Mouse (Mus musculus): ENCODE data around the gene Nfyc. TPM values are rescaled to one million over a fixed set of nuclear protein-coding genes. Genes with fewer than 3 reads are reported as not detected.

Gene Nfyc
- polyA plus RNA-seq, 1 experiment from 2014 or later = 101 TPM

GRCm38 (mm10) chr4:120725516-120726090 lies 105.8 kb downstream of the Nfyc start:
- no peaks in the 10 kb centered on the region for H3K36me3 ChIP-seq (ENCODE audit: control insufficient read depth, insufficient read depth, low read length)
- no peaks in the 10 kb centered on the region for H3K9me3 ChIP-seq (ENCODE audit: control insufficient read depth, low read length)
- peaks cover 10% of the 10 kb centered on the region for H3K4me1 ChIP-seq (replicated peaks; ENCODE audit: control insufficient read depth, insufficient read depth, low read length)
- H3K27ac ChIP-seq (ENCODE audit: low read depth) = no peak overlapping the region
- no peak overlapping the region for H3K4me2 ChIP-seq (ENCODE audit: low read length)
- DNase-seq (ENCODE audit: low spot score) = no peak
- no peak overlapping the region for H3K9ac ChIP-seq (ENCODE audit: low read length)
- H3K27me3 ChIP-seq (replicated peaks; ENCODE audit: control insufficient read depth, insufficient read depth, low read length) = no peaks in the 10 kb centered on the region
- WGBS = 41% methylated on average over 5 of the region's 5 CpGs
- no peak for ATAC-seq (replicated peaks; ENCODE audit: low FRiP score, low TSS enrichment, low read depth)
- no peak overlapping the region for H3K4me3 ChIP-seq (ENCODE audit: low read depth, low read length)

DNA sequence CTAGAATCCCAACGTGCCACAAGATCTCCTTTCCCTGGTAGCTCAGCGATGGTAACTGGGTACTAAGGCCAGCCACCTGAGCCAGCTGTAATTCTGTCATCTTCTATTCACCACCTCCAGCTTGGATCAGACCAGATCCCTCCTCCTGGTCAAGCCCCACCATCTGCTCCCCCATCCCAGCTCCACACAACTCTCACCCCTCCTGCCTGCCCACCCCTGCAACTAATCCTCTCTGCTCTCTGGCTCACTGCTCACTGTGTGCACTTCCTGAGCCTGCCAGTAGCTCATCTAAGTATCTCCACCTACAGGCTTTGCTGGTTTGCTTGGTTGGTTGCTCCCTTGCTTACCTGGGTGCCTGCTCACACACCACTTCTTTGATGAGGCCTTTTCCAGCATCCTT lies 109.8 kb downstream of the Nfyc start:
- Histone ChIP-seq H3K4me3 (ENCODE audit: low read depth, low read length) (no peak overlapping the region), H3K4me1 (replicated peaks; ENCODE audit: control insufficient read depth, insufficient read depth, low read length) (peaks cover 8% of the 10 kb centered on the region; the same call in 1 of the 2 replicates), H3K27me3 (replicated peaks; ENCODE audit: control insufficient read depth, insufficient read depth, low read length) (peaks cover 6% of the 10 kb centered on the region; the same call in 1 of the 2 replicates), H3K27ac (ENCODE audit: low read depth) (no peak overlapping the region), H3K9ac (ENCODE audit: low read length) (no peak overlapping the region), H3K4me2 (ENCODE audit: low read length) (no peak overlapping the region), H3K36me3 (ENCODE audit: control insufficient read depth, insufficient read depth, low read length) (no peaks in the 10 kb centered on the region), H3K9me3 (ENCODE audit: control insufficient read depth, low read length) (no peaks in the 10 kb centered on the region)
- DNase-seq (ENCODE audit: low spot score) = no peak
- 51% methylated on average over 2 of the region's 2 CpGs for WGBS
- ATAC-seq (replicated peaks; ENCODE audit: low FRiP score, low TSS enrichment, low read depth) = no peak

- Histone ChIP-seq H3K27ac (ENCODE audit: low read depth) (no peak overlapping the region), H3K9me3 (ENCODE audit: control insufficient read depth, low read length) (no peaks in the 10 kb centered on the region), H3K4me1 (replicated peaks; ENCODE audit: control insufficient read depth, insufficient read depth, low read length) (no peaks in the 10 kb centered on the region), H3K4me3 (ENCODE audit: low read depth, low read length) (no peak overlapping the region), H3K4me2 (ENCODE audit: low read length) (no peak overlapping the region), H3K9ac (ENCODE audit: low read length) (no peak overlapping the region), H3K36me3 (ENCODE audit: control insufficient read depth, insufficient read depth, low read length) (no peaks in the 10 kb centered on the region), H3K27me3 (replicated peaks; ENCODE audit: control insufficient read depth, insufficient read depth, low read length) (peaks cover 11% of the 10 kb centered on the region; the same call in 1 of the 2 replicates)
- 18% methylated on average over 5 of the region's 5 CpGs for WGBS
- DNase-seq (ENCODE audit: low spot score) (no peak), ATAC-seq (replicated peaks; ENCODE audit: low FRiP score, low TSS enrichment, low read depth) (no peak)
Observed at GRCm38 (mm10) chr4:120719152-120719551, 112.2 kb downstream of the Nfyc start.

- no peak overlapping the region for H3K9ac ChIP-seq (ENCODE audit: low read length)
- no peak overlapping the region for H3K4me2 ChIP-seq (ENCODE audit: low read length)
- no peaks in the 10 kb centered on the region for H3K36me3 ChIP-seq (ENCODE audit: control insufficient read depth, insufficient read depth, low read length)
- WGBS = 67% methylated on average over 8 of the region's 8 CpGs
- H3K4me3 ChIP-seq (ENCODE audit: low read depth, low read length) = no peak overlapping the region
- no peaks in the 10 kb centered on the region for H3K9me3 ChIP-seq (ENCODE audit: control insufficient read depth, low read length)
- no peak for ATAC-seq (replicated peaks; ENCODE audit: low FRiP score, low TSS enrichment, low read depth)
- H3K27ac ChIP-seq (ENCODE audit: low read depth) = no peak overlapping the region
- no peak for DNase-seq (ENCODE audit: low spot score)
- no peaks in the 10 kb centered on the region for H3K4me1 ChIP-seq (replicated peaks; ENCODE audit: control insufficient read depth, insufficient read depth, low read length)
- peaks cover 11% of the 10 kb centered on the region; the same call in 1 of the 2 replicates for H3K27me3 ChIP-seq (replicated peaks; ENCODE audit: control insufficient read depth, insufficient read depth, low read length)
Observed at GRCm38 (mm10) chr4:120717591-120717990, 113.8 kb downstream of the Nfyc start.

DNA sequence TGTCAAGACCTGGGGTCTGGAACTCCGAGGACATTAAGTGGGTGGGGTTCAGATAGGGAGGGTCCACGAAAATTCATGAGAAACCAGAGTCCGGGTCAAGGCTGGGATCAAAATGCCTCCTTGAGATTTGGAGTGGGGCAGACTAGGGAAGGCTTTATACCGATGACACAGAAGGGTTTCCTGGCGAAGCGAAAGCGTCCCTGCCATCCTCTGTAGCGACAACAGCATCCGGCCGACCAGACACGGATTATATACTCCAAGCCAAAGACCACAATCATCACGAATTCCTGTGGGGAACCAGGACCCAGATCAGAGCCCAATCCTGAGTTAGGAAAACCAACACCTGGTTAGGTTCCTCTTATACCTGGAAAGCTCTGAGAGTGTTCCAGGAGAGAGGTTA lies 114.6 kb downstream of the Nfyc start:
- ATAC-seq (replicated peaks; ENCODE audit: low FRiP score, low TSS enrichment, low read depth) = peak; percentile 34; the same call in 1 of the 2 replicates

GRCm38 (mm10) chr4:120716141-120716571 lies 115.2 kb downstream of the Nfyc start:
- Histone ChIP-seq H3K9ac (ENCODE audit: low read length) (no peak overlapping the region), H3K36me3 (ENCODE audit: control insufficient read depth, insufficient read depth, low read length) (no peaks in the 10 kb centered on the region), H3K4me2 (ENCODE audit: low read length) (peak overlapping the region; percentile 85), H3K4me1 (replicated peaks; ENCODE audit: control insufficient read depth, insufficient read depth, low read length) (no peaks in the 10 kb centered on the region), H3K4me3 (ENCODE audit: low read depth, low read length) (peak overlapping the region; percentile 33), H3K27ac (ENCODE audit: low read depth) (no peak overlapping the region), H3K27me3 (replicated peaks; ENCODE audit: control insufficient read depth, insufficient read depth, low read length) (peaks cover 11% of the 10 kb centered on the region; the same call in 1 of the 2 replicates), H3K9me3 (ENCODE audit: control insufficient read depth, low read length) (no peaks in the 10 kb centered on the region)
- ATAC-seq (replicated peaks; ENCODE audit: low FRiP score, low TSS enrichment, low read depth) = peak; percentile 79
- 2% methylated on average over 12 of the region's 12 CpGs for WGBS
- DNase-seq (ENCODE audit: low spot score) = peak; percentile 76

More for the DNA sequence above, 114.6 kb downstream of the Nfyc start:
- Histone ChIP-seq H3K27me3 (replicated peaks; ENCODE audit: control insufficient read depth, insufficient read depth, low read length) (peaks cover 11% of the 10 kb centered on the region; the same call in 1 of the 2 replicates), H3K9ac (ENCODE audit: low read length) (no peak overlapping the region), H3K4me1 (replicated peaks; ENCODE audit: control insufficient read depth, insufficient read depth, low read length) (no peaks in the 10 kb centered on the region), H3K4me2 (ENCODE audit: low read length) (peak overlapping the region; percentile 85), H3K27ac (ENCODE audit: low read depth) (no peak overlapping the region), H3K36me3 (ENCODE audit: control insufficient read depth, insufficient read depth, low read length) (no peaks in the 10 kb centered on the region), H3K4me3 (ENCODE audit: low read depth, low read length) (peak overlapping the region; percentile 33), H3K9me3 (ENCODE audit: control insufficient read depth, low read length) (no peaks in the 10 kb centered on the region)
- no peak for DNase-seq (ENCODE audit: low spot score)
- 21% methylated on average over 12 of the region's 12 CpGs for WGBS

- no peak overlapping the region for H3K9ac ChIP-seq (ENCODE audit: low read length)
- ATAC-seq (replicated peaks; ENCODE audit: low FRiP score, low TSS enrichment, low read depth) = no peak
- no peak overlapping the region for H3K4me3 ChIP-seq (ENCODE audit: low read depth, low read length)
- H3K4me2 ChIP-seq (ENCODE audit: low read length) = no peak overlapping the region
- no peaks in the 10 kb centered on the region for H3K4me1 ChIP-seq (replicated peaks; ENCODE audit: control insufficient read depth, insufficient read depth, low read length)
- no peaks in the 10 kb centered on the region for H3K36me3 ChIP-seq (ENCODE audit: control insufficient read depth, insufficient read depth, low read length)
- H3K27ac ChIP-seq (ENCODE audit: low read depth) = no peak overlapping the region
- 75% methylated on average over 6 of the region's 6 CpGs for WGBS
- peaks cover 11% of the 10 kb centered on the region; the same call in 1 of the 2 replicates for H3K27me3 ChIP-seq (replicated peaks; ENCODE audit: control insufficient read depth, insufficient read depth, low read length)
- no peaks in the 10 kb centered on the region for H3K9me3 ChIP-seq (ENCODE audit: control insufficient read depth, low read length)
- DNase-seq (ENCODE audit: low spot score) = no peak
Observed at GRCm38 (mm10) chr4:120713856-120714497, 117.4 kb downstream of the Nfyc start.

GRCm38 (mm10) chr4:120713021-120713420 lies 118.4 kb downstream of the Nfyc start:
- ATAC-seq (replicated peaks; ENCODE audit: low FRiP score, low TSS enrichment, low read depth) = no peak
- Histone ChIP-seq H3K4me2 (ENCODE audit: low read length) (no peak overlapping the region), H3K4me3 (ENCODE audit: low read depth, low read length) (no peak overlapping the region), H3K9ac (ENCODE audit: low read length) (no peak overlapping the region), H3K4me1 (replicated peaks; ENCODE audit: control insufficient read depth, insufficient read depth, low read length) (no peaks in the 10 kb centered on the region), H3K36me3 (ENCODE audit: control insufficient read depth, insufficient read depth, low read length) (no peaks in the 10 kb centered on the region), H3K9me3 (ENCODE audit: control insufficient read depth, low read length) (no peaks in the 10 kb centered on the region), H3K27me3 (replicated peaks; ENCODE audit: control insufficient read depth, insufficient read depth, low read length) (peaks cover 11% of the 10 kb centered on the region; the same call in 1 of the 2 replicates), H3K27ac (ENCODE audit: low read depth) (no peak overlapping the region)
- DNase-seq (ENCODE audit: low spot score) = no peak
- 94% methylated on average over 6 of the region's 6 CpGs for WGBS

All from intestine, embryonic 14.5 days (tissue).